Mouse (Mus musculus): ENCODE measurements at regions not wholly inside any gene's neighbourhood (a gene's known extent, or its start where the extent isn't known, plus 50 kb on each side); places are given as distances from the start of the nearest gene placed in this dataset.
A peak's percentile ranks its signal among the peaks of the same experiment; 100 is the strongest.

DNA sequence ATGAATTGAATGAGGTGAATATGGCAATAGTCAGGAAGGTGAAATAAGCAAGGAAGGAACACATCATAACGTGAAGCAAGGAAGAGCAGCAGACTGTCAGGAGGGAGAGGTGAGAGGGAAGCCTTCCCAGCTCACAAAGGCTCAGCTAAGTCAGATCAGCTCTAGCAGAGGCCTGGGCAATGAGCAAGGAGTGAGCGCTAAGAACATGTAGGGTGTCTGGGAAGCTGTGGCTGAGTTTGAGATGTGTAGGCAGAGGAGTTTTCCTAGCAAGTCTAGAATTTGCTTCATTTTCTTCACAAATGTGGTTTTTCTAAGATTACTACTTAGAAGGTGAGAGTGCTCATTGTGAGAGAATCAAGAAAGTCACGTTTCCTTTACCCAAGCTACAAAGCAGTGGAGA lies 803.5 kb upstream of the Chrm3 start:
- Histone ChIP-seq H3K36me3 (ENCODE audit: control insufficient read depth, insufficient read depth, low read length, poor library complexity, severe bottlenecking) (no peaks in the 10 kb centered on the region), H3K9ac (ENCODE audit: low read depth, poor library complexity, severe bottlenecking) (no peak overlapping the region), H3K27me3 (ENCODE audit: control insufficient read depth, insufficient read depth, low read length, poor library complexity, severe bottlenecking) (no peaks in the 10 kb centered on the region), H3K9me3 (replicated peaks; ENCODE audit: control insufficient read depth, insufficient read depth, low read length, poor library complexity, severe bottlenecking) (no peaks in the 10 kb centered on the region), H3K4me3 (ENCODE audit: low read depth, low read length) (no peak overlapping the region), H3K4me1 (ENCODE audit: control insufficient read depth, insufficient read depth, low read length) (no peaks in the 10 kb centered on the region), H3K27ac (ENCODE audit: insufficient read depth, low read length) (no peak overlapping the region)
- TF ChIP-seq CTCF (IDR thresholded peaks at IDR 0.05; ENCODE audit: low read depth, low read length): no peak
- no peak for TF ChIP-seq POLR2A (IDR thresholded peaks at IDR 0.05; ENCODE audit: insufficient read depth, low read length)
- no peak for TF ChIP-seq EP300 (IDR thresholded peaks at IDR 0.05; ENCODE audit: insufficient read depth, low read depth, low read length)

GRCm38 (mm10) chr13:11147268-11147667 lies 786.6 kb upstream of the Chrm3 start:
- no peak overlapping the region for H3K27ac ChIP-seq (ENCODE audit: insufficient read depth, low read length)
- H3K4me1 ChIP-seq (ENCODE audit: control insufficient read depth, insufficient read depth, low read length): no peaks in the 10 kb centered on the region
- H3K4me3 ChIP-seq (ENCODE audit: low read depth, low read length): no peak overlapping the region
- H3K27me3 ChIP-seq (ENCODE audit: control insufficient read depth, insufficient read depth, low read length, poor library complexity, severe bottlenecking): no peaks in the 10 kb centered on the region
- no peaks in the 10 kb centered on the region for H3K9me3 ChIP-seq (replicated peaks; ENCODE audit: control insufficient read depth, insufficient read depth, low read length, poor library complexity, severe bottlenecking)
- H3K36me3 ChIP-seq (ENCODE audit: control insufficient read depth, insufficient read depth, low read length, poor library complexity, severe bottlenecking): no peaks in the 10 kb centered on the region
- H3K9ac ChIP-seq (ENCODE audit: low read depth, poor library complexity, severe bottlenecking): no peak overlapping the region
- no peak for TF ChIP-seq EP300 (IDR thresholded peaks at IDR 0.05; ENCODE audit: insufficient read depth, low read depth, low read length)

- no peak overlapping the region for H3K4me3 ChIP-seq (ENCODE audit: low read depth, low read length)
- no peaks in the 10 kb centered on the region for H3K27me3 ChIP-seq (ENCODE audit: control insufficient read depth, insufficient read depth, low read length, poor library complexity, severe bottlenecking)
- H3K27ac ChIP-seq (ENCODE audit: insufficient read depth, low read length): no peak overlapping the region
- H3K4me1 ChIP-seq (ENCODE audit: control insufficient read depth, insufficient read depth, low read length): no peaks in the 10 kb centered on the region
- no peak overlapping the region for H3K9ac ChIP-seq (ENCODE audit: low read depth, poor library complexity, severe bottlenecking)
- H3K9me3 ChIP-seq (replicated peaks; ENCODE audit: control insufficient read depth, insufficient read depth, low read length, poor library complexity, severe bottlenecking): no peaks in the 10 kb centered on the region
- H3K36me3 ChIP-seq (ENCODE audit: control insufficient read depth, insufficient read depth, low read length, poor library complexity, severe bottlenecking): no peaks in the 10 kb centered on the region
- TF ChIP-seq CTCF (IDR thresholded peaks at IDR 0.05; ENCODE audit: low read depth, low read length) (no peak), EP300 (IDR thresholded peaks at IDR 0.05; ENCODE audit: insufficient read depth, low read depth, low read length) (no peak), POLR2A (IDR thresholded peaks at IDR 0.05; ENCODE audit: insufficient read depth, low read length) (no peak)
Observed at GRCm38 (mm10) chr13:11107693-11108092, 747.0 kb upstream of the Chrm3 start.

GRCm38 (mm10) chr13:11106426-11106825 lies 745.8 kb upstream of the Chrm3 start:
- TF ChIP-seq CTCF (IDR thresholded peaks at IDR 0.05; ENCODE audit: low read depth, low read length) (no peak), POLR2A (IDR thresholded peaks at IDR 0.05; ENCODE audit: insufficient read depth, low read length) (no peak), EP300 (IDR thresholded peaks at IDR 0.05; ENCODE audit: insufficient read depth, low read depth, low read length) (no peak)
- H3K4me1 ChIP-seq (ENCODE audit: control insufficient read depth, insufficient read depth, low read length): no peaks in the 10 kb centered on the region

GRCm38 (mm10) chr13:11105571-11105970 lies 744.9 kb upstream of the Chrm3 start:
- no peak overlapping the region for H3K9ac ChIP-seq (ENCODE audit: low read depth, poor library complexity, severe bottlenecking)
- H3K36me3 ChIP-seq (ENCODE audit: control insufficient read depth, insufficient read depth, low read length, poor library complexity, severe bottlenecking): no peaks in the 10 kb centered on the region
- H3K9me3 ChIP-seq (replicated peaks; ENCODE audit: control insufficient read depth, insufficient read depth, low read length, poor library complexity, severe bottlenecking): no peaks in the 10 kb centered on the region; the same call in 1 of the 2 replicates
- no peak overlapping the region for H3K4me3 ChIP-seq (ENCODE audit: low read depth, low read length)
- H3K27me3 ChIP-seq (ENCODE audit: control insufficient read depth, insufficient read depth, low read length, poor library complexity, severe bottlenecking): no peaks in the 10 kb centered on the region
- no peak for TF ChIP-seq EP300 (IDR thresholded peaks at IDR 0.05; ENCODE audit: insufficient read depth, low read depth, low read length)
- no peak for TF ChIP-seq CTCF (IDR thresholded peaks at IDR 0.05; ENCODE audit: low read depth, low read length)
- no peak for TF ChIP-seq POLR2A (IDR thresholded peaks at IDR 0.05; ENCODE audit: insufficient read depth, low read length)
- no peaks in the 10 kb centered on the region for H3K4me1 ChIP-seq (ENCODE audit: control insufficient read depth, insufficient read depth, low read length)
- no peak overlapping the region for H3K27ac ChIP-seq (ENCODE audit: insufficient read depth, low read length)

More at GRCm38 (mm10) chr13:11106426-11106825, 745.8 kb upstream of the Chrm3 start:
- no peaks in the 10 kb centered on the region for H3K36me3 ChIP-seq (ENCODE audit: control insufficient read depth, insufficient read depth, low read length, poor library complexity, severe bottlenecking)
- H3K27me3 ChIP-seq (ENCODE audit: control insufficient read depth, insufficient read depth, low read length, poor library complexity, severe bottlenecking): no peaks in the 10 kb centered on the region
- H3K9ac ChIP-seq (ENCODE audit: low read depth, poor library complexity, severe bottlenecking): no peak overlapping the region
- H3K9me3 ChIP-seq (replicated peaks; ENCODE audit: control insufficient read depth, insufficient read depth, low read length, poor library complexity, severe bottlenecking): no peaks in the 10 kb centered on the region
- no peak overlapping the region for H3K4me3 ChIP-seq (ENCODE audit: low read depth, low read length)
- H3K27ac ChIP-seq (ENCODE audit: insufficient read depth, low read length): no peak overlapping the region

- Histone ChIP-seq H3K27ac (ENCODE audit: insufficient read depth, low read length) (peak overlapping the region; percentile 95), H3K9ac (ENCODE audit: low read depth, poor library complexity, severe bottlenecking) (no peak overlapping the region), H3K27me3 (ENCODE audit: control insufficient read depth, insufficient read depth, low read length, poor library complexity, severe bottlenecking) (no peaks in the 10 kb centered on the region), H3K4me1 (ENCODE audit: control insufficient read depth, insufficient read depth, low read length) (no peaks in the 10 kb centered on the region), H3K9me3 (replicated peaks; ENCODE audit: control insufficient read depth, insufficient read depth, low read length, poor library complexity, severe bottlenecking) (peaks cover 6% of the 10 kb centered on the region), H3K4me3 (ENCODE audit: low read depth, low read length) (no peak overlapping the region), H3K36me3 (ENCODE audit: control insufficient read depth, insufficient read depth, low read length, poor library complexity, severe bottlenecking) (no peaks in the 10 kb centered on the region)
- TF ChIP-seq CTCF (IDR thresholded peaks at IDR 0.05; ENCODE audit: low read depth, low read length) (no peak), POLR2A (IDR thresholded peaks at IDR 0.05; ENCODE audit: insufficient read depth, low read length) (no peak), EP300 (IDR thresholded peaks at IDR 0.05; ENCODE audit: insufficient read depth, low read depth, low read length) (no peak)
Observed at GRCm38 (mm10) chr13:11099586-11099950, 738.9 kb upstream of the Chrm3 start.

All from ES-Bruce4 (cell line).